Mouse (Mus musculus): ENCODE measurements around the gene Gm13090. TPM values are rescaled to one million over a fixed set of nuclear protein-coding genes. Genes with fewer than 3 reads are reported as not detected.

Gene Gm13090
- polyA plus RNA-seq, 2 experiments from 2014 or later: not detected

DNA sequence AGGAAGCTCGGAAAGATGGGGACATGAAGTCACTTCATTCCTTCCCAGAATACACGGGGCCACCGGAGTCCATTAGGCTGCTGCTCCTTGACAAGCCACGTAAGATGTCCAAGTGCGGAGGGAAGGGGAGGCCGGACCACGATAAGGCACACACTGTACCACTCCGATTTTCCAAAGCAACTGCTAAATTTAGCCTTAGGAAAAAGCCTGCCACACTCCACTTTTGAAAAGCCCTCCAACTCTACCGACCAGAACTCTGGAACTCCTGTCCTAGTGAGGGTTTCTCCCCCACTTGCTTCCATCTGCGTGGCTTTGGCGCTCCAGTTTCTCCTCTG lies 7.7 kb downstream of the Gm13090 start:
- no peak for ATAC-seq

DNA sequence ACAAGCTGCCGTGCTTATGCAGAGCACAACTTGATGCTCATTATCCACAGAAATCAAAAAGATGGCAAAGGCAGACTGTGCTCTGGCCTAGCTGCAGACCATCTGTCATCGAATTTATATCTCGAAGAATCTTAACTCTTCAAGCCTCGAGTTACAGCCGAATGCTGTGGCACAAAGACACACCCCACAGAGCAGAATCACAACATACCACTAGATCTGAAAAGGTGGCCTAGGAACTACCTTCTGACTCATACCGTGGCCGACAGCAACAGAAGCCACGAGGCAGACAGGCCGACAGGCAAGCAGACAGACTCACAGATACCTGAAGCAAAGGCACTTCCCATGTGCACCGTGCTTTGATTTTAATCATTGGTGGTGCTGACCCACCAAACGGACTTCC lies 14.3 kb downstream of the Gm13090 start:
- no peak for ATAC-seq

DNA sequence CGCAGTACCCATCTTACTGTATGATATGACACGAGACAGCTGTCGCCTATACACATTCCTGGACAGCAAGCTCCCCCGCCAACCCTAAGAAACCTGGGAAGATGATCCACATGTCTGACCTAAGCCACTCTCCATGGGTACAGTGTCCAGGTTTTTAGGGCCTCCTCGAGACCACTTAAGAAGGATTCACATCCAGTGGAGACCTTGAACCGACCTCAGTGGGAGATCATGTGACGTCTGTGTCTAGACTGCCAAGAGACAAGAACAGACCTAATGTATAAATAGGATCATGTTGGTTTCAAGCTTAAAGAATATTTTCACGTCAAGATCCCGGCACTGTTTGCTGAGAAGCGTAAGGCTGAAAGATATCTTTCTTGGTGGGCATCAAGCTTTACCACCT lies 14.8 kb downstream of the Gm13090 start:
- ATAC-seq: no peak

DNA sequence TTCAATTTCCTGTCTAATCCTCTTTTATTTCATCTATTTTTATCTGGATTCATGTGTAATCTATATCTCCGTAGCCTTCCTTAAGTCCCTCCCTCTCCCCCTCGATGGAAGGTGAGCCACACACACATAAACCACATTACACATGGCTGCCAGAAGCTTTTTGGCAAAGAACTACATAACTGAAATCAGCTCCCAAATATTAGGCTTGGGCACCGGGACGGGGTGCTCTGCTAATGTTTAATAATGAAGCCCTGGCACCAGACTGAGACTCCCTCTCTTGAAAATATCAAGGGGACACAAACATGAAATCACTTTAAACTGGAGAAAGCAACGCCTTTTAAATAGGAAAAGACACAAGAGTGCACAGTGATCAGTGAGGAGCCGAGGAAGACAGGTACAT lies 16.5 kb downstream of the Gm13090 start:
- no peak for ATAC-seq

- ATAC-seq: no peak
Observed at GRCm38 (mm10) chr4:151106468-151106867, 17.1 kb downstream of the Gm13090 start.

DNA sequence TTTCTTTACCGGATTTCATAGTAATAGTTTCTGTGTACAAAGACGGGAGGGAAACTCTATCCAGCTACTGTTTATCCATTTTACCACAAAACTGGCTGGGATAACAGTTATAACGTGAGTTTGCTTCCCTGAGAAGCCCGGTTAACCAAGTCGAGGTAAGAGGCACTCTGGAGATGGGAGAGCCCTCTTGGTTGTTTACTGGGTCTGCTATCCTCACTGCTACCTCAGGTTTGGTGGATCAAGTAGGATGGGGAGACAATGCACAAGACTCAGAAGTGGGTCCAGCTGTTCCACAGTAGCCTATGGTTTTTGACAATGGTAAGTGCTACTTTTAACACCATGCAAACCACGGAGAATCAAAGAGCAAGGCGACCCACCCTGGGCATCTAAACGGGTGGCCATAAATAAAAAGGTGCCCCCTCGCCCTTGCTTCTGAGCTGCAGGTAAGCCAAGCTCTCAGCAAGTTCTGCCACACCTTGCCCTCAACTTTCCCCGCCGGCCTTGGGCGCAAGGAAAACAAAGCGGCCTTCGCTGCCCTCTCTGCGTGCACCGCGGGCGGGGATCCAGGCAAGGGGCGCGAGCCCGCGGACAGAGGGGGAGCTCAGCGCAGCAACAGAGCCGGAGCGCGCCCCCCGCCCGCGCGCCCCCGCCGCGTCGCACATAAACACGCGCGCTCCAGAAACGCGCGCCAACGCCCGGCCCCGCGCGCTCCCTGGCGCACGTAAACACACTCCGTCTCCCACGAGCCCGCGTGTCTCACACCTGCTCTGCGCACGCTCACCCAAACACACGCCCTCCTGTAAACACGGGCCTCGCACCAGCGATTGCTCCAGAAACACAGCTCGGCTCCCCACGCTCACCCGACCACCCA lies 18.0 kb downstream of the Gm13090 start:
- ATAC-seq: no peak

- ATAC-seq: peak; percentile 96
Observed at GRCm38 (mm10) chr4:151108028-151108771, 18.8 kb downstream of the Gm13090 start.

DNA sequence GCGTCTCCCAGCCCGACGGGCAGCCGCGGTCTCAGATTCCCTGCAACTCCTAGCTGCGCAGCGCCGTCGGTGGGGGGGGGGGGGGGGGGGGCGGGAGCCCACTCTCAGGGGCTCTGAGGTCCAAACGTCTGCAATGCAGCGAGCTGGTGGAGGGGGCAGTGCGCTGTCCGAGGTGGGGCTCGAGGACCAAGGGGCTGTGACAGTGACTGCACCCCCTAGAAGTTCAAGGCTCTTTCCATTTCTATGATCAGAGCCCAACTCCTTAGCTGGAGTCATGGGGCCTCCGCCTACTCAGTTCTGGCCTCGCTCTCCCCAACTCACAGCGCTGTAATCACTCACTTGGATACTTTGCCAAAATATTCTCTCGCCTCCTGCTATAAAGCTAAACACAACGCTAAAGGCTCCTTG lies 19.5 kb downstream of the Gm13090 start:
- ATAC-seq: no peak

GRCm38 (mm10) chr4:151111226-151111625 lies 21.9 kb downstream of the Gm13090 start:
- no peak for ATAC-seq

- no peak for ATAC-seq
Observed at GRCm38 (mm10) chr4:151114574-151114973, 25.2 kb downstream of the Gm13090 start.

DNA sequence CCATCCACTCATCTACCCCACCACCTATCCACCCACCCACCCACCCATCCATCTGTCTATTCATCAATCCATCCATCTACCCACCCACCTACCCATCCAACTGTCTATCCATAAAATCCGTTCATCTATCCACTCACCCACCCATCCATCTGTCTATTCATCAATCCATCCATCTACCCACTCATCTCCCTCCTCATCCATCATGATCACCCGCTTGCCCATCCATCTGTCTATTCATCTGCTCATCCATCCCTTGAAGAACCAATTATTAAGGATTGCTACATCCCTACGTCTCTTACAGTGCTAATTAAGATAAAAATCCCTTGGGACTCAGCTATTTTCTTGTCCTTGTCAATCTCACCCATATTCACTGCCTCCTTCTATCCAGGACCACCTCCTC lies 29.5 kb downstream of the Gm13090 start:
- ATAC-seq: no peak

GRCm38 (mm10) chr4:151127636-151128548 lies 38.5 kb downstream of the Gm13090 start:
- no peak for ATAC-seq

- ATAC-seq: no peak
Observed at GRCm38 (mm10) chr4:151128641-151129541, 39.5 kb downstream of the Gm13090 start.

- no peak for ATAC-seq
Observed at GRCm38 (mm10) chr4:151129725-151130557, 40.6 kb downstream of the Gm13090 start.

GRCm38 (mm10) chr4:151130756-151131490 lies 41.6 kb downstream of the Gm13090 start:
- ATAC-seq: no peak

- ATAC-seq: no peak
Observed at GRCm38 (mm10) chr4:151132493-151132892, 43.1 kb downstream of the Gm13090 start.

- no peak for ATAC-seq
Observed at GRCm38 (mm10) chr4:151133760-151134159, 44.4 kb downstream of the Gm13090 start.

GRCm38 (mm10) chr4:151135491-151135890 lies 46.1 kb downstream of the Gm13090 start:
- ATAC-seq: no peak

DNA sequence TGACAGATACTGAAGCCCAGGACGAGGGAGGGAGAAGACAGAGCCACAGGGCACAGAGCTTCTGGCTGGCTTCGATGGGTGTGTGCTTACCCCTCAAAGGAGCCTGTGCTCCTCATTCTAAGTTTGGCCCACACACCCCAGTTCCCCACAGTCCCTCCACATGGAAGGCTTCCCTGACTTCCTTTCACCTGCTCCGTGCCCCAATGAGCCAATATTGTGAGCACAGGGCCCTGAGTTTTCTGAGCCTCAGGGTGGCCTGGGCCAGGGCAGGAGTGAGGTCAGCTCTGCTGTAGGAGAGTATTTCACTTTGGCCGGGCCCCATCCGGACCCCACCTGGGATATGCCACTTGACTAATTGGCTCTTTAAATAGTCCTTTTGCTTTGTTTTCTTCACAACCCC lies 48.3 kb downstream of the Gm13090 start:
- ATAC-seq: no peak

GRCm38 (mm10) chr4:151138135-151138534 lies 48.8 kb downstream of the Gm13090 start:
- ATAC-seq: no peak
